Mouse (Mus musculus) limb, embryonic 14.5 days (tissue): Measurements from ENCODE around the gene Galns. TPM values are rescaled to one million over a fixed set of nuclear protein-coding genes. Genes with fewer than 3 reads are reported as not detected.
A peak's percentile ranks its signal among the peaks of the same experiment; 100 is the strongest.

Experiments used
- ATAC-seq: fragments of 200-750 bp; cut with Nextera tagmentation; 2 replicates; pipeline ENCODE4 v1.8.0; 2017; ENCODE audit warnings: low read depth, moderate number of reproducible peaks, moderate TSS enrichment; ENCODE audit not compliant: low FRiP score
- DNase-seq: peaks from one replicate; pipeline ENCODE4 v3.0.0-alpha.2; 2015; ENCODE audit warnings: low spot score
- H3K27ac ChIP-seq: fragments of 300-500 bp; sonication (generic); replicated peaks from 2 replicates; pipeline ENCODE4 v1.5.1; 2014; ENCODE audit warnings: low read depth, mild to moderate bottlenecking, low read length, moderate library complexity, mixed read lengths
- H3K27me3 ChIP-seq: fragments of 300-500 bp; sonication (generic); 2 replicates; pipeline ENCODE4 v1.6.1; 2014; ENCODE audit warnings: low read length, mixed read lengths; ENCODE audit not compliant: control insufficient read depth, insufficient read depth
- H3K36me3 ChIP-seq: fragments of 300-500 bp; sonication (generic); 2 replicates; pipeline ENCODE4 v1.6.1; 2014; ENCODE audit warnings: mild to moderate bottlenecking, low read length, moderate library complexity, mixed read lengths; ENCODE audit not compliant: control insufficient read depth, insufficient read depth
- H3K4me1 ChIP-seq: fragments of 300-500 bp; sonication (generic); 2 replicates; pipeline ENCODE4 v1.6.1; 2014; ENCODE audit warnings: antibody characterized with exemption, low read length, mixed read lengths; ENCODE audit not compliant: control insufficient read depth, insufficient read depth
- H3K4me2 ChIP-seq: fragments of 300-500 bp; sonication (generic); replicated peaks from 2 replicates; pipeline ENCODE4 v1.6.1; 2014; ENCODE audit warnings: low read depth, mild to moderate bottlenecking, low read length, moderate library complexity; ENCODE audit not compliant: severe bottlenecking
- H3K4me3 ChIP-seq: fragments of 300-500 bp; sonication (generic); replicated peaks from 2 replicates; pipeline ENCODE4 v1.5.1; 2014; ENCODE audit warnings: low read length
- H3K9ac ChIP-seq: fragments of 300-500 bp; sonication (generic); 2 replicates; pipeline ENCODE4 v1.6.1; 2014; ENCODE audit warnings: mild to moderate bottlenecking, low read depth, low read length, moderate library complexity; ENCODE audit not compliant: severe bottlenecking
- H3K9me3 ChIP-seq: fragments of 300-500 bp; sonication (generic); 2 replicates; pipeline ENCODE4 v1.6.1; 2016; ENCODE audit warnings: low read length; ENCODE audit not compliant: control insufficient read depth
- POLR2A ChIP-seq: fragments of 200-500 bp; IDR thresholded peaks from 2 replicates; pipeline ENCODE4 v1.8.0; 2012; ENCODE audit warnings: inconsistent platforms, mild to moderate bottlenecking, moderate library complexity, borderline replicate concordance; ENCODE audit not compliant: insufficient read depth, insufficient read length; ENCODE audit errors: extremely low read depth
- WGBS: fragments of 180-500 bp; shearing (Covaris S2); extraction: QIAGEN DNeasy Blood & Tissue Kit; methylation state at CpG from one replicate; pipeline ENCODE4 v1.1.7; 2014; 5-methylcytosine and 5-hydroxymethylcytosine counted together
- polyA plus RNA-seq, 2 experiments: library from polyadenylated mRNA; depleted of rRNA in 1 of 2; stranded (reverse) in 1 of 2; unstranded in 1 of 2; fragments of >200 nt; fragmentation: Nextera tagmentation in 1 of 2; extraction: Ambion mirVana in 1 of 2; gene quantifications; 2 replicates each; pipeline versions ENCODE4 v1.2.1 to v1.2.3; 2012 to 2014

Galns gene
- polyA plus RNA-seq, 2 experiments = 12.7 to 14.7 TPM

GRCm38 (mm10) chr8:122656056-122656999, 45.1 kb upstream of the Galns start:
- H3K9me3 ChIP-seq = no peaks in the 10 kb centered on the region
- no peak overlapping the region for H3K4me3 ChIP-seq
- no peak overlapping the region for H3K27ac ChIP-seq
- H3K4me1 ChIP-seq = peaks cover 44% of the 10 kb centered on the region
- no peaks in the 10 kb centered on the region for H3K36me3 ChIP-seq
- no peak for DNase-seq
- H3K27me3 ChIP-seq = no peaks in the 10 kb centered on the region
- H3K9ac ChIP-seq = no peak overlapping the region
- no peak overlapping the region for H3K4me2 ChIP-seq
- no peak for TF ChIP-seq POLR2A
- no peak for ATAC-seq
- WGBS = 85% methylated on average over 13 of the region's 13 CpGs

- Histone ChIP-seq H3K4me1 (peaks cover 32% of the 10 kb centered on the region), H3K27ac (no peak overlapping the region), H3K9me3 (no peaks in the 10 kb centered on the region), H3K4me2 (no peak overlapping the region), H3K4me3 (no peak overlapping the region), H3K27me3 (no peaks in the 10 kb centered on the region), H3K36me3 (no peaks in the 10 kb centered on the region), H3K9ac (no peak overlapping the region)
- no peak for ATAC-seq
- no peak for TF ChIP-seq POLR2A
- no peak for DNase-seq
- 67% methylated on average over 7 of the region's 7 CpGs for WGBS
These were observed 43.5 kb upstream of the Galns start for GRCm38 (mm10) chr8:122654768-122655167.

GRCm38 (mm10) chr8:122652643-122653042, 41.4 kb upstream of the Galns start:
- no peaks in the 10 kb centered on the region for H3K9me3 ChIP-seq
- no peak overlapping the region for H3K9ac ChIP-seq
- H3K27ac ChIP-seq = no peak overlapping the region
- no peak for TF ChIP-seq POLR2A
- no peak overlapping the region for H3K4me2 ChIP-seq
- peaks cover 17% of the 10 kb centered on the region for H3K4me1 ChIP-seq
- ATAC-seq (no peak), DNase-seq (no peak)
- WGBS = 59% methylated on average over 6 of the region's 6 CpGs
- no peaks in the 10 kb centered on the region for H3K27me3 ChIP-seq
- H3K4me3 ChIP-seq = no peak overlapping the region
- H3K36me3 ChIP-seq = no peaks in the 10 kb centered on the region; the same call in 1 of the 2 replicates

- H3K4me3 ChIP-seq = no peak overlapping the region
- no peak overlapping the region for H3K27ac ChIP-seq
- H3K4me2 ChIP-seq = no peak overlapping the region
- ATAC-seq (peak; percentile 76), DNase-seq (peak; percentile 48)
- H3K27me3 ChIP-seq = no peaks in the 10 kb centered on the region
- no peak for TF ChIP-seq POLR2A
- H3K9ac ChIP-seq = no peak overlapping the region
- no peaks in the 10 kb centered on the region; the same call in 1 of the 2 replicates for H3K36me3 ChIP-seq
- WGBS = 59% methylated on average over 14 of the region's 16 CpGs
- H3K9me3 ChIP-seq = no peaks in the 10 kb centered on the region
- H3K4me1 ChIP-seq = peaks cover 10% of the 10 kb centered on the region
These were observed 40.2 kb upstream of the Galns start for GRCm38 (mm10) chr8:122651326-122651921.

- Histone ChIP-seq H3K27ac (no peak overlapping the region), H3K4me3 (no peak overlapping the region), H3K4me1 (peaks cover 10% of the 10 kb centered on the region), H3K27me3 (no peaks in the 10 kb centered on the region), H3K9ac (no peak overlapping the region), H3K9me3 (no peaks in the 10 kb centered on the region), H3K4me2 (no peak overlapping the region), H3K36me3 (peaks cover 5% of the 10 kb centered on the region; the same call in 1 of the 2 replicates)
- no peak for DNase-seq
- no peak for TF ChIP-seq POLR2A
- 24% methylated on average over 15 of the region's 15 CpGs for WGBS
- ATAC-seq = no peak
These were observed 37.1 kb upstream of the Galns start for GRCm38 (mm10) chr8:122648192-122648970.
